Mouse (Mus musculus) cerebellum, adult 9-10 months (tissue): ENCODE data around the gene Gm21987.

Experiments
- DNase-seq: peaks from one replicate; pipeline ENCODE4 v3.0.0; 2022

Gm21987 gene

GRCm38 (mm10) chr16:38373439-38373838, 26.6 kb downstream of the Gm21987 start:
- DNase-seq = no peak

- DNase-seq = no peak
These were observed 27.1 kb downstream of the Gm21987 start for GRCm38 (mm10) chr16:38373941-38374340.

DNA sequence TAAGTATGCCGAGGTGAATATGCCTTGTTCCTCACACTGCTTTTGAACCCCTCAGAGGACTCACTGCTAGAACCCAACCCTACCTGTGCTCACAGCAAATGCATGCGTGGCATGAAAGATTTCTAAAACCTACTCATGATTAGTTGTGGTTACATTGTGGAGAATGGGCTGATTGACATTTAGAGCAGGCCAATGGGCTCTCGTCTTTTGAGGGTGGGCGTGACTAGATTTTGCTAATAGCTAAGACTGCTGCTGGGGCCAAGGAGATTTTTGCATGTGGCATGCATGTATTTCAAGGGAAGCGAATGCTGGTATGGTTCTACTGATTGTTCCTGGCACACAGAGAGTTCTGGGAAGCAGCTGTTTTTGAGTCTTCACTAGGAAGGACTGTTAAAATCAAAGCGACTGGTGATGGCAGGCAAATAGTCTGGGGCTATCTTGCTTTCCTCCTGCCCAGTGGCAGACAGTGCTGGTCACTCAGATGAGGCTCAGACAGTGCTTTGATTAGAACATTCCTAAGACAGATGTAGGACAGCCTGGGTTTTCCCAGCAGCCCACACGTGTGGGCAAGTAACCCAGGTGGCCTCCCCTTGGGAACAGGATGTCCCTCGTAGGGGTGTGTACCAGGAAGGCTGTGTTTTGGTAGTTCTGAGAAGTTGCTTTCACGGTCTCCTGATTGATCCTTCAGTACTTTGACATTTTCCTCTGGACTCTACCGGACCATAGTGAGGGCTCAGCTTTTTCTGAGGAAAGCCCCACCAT, 27.7 kb downstream of the Gm21987 start:
- DNase-seq = no peak

GRCm38 (mm10) chr16:38375182-38375581, 28.3 kb downstream of the Gm21987 start:
- DNase-seq = no peak

DNA sequence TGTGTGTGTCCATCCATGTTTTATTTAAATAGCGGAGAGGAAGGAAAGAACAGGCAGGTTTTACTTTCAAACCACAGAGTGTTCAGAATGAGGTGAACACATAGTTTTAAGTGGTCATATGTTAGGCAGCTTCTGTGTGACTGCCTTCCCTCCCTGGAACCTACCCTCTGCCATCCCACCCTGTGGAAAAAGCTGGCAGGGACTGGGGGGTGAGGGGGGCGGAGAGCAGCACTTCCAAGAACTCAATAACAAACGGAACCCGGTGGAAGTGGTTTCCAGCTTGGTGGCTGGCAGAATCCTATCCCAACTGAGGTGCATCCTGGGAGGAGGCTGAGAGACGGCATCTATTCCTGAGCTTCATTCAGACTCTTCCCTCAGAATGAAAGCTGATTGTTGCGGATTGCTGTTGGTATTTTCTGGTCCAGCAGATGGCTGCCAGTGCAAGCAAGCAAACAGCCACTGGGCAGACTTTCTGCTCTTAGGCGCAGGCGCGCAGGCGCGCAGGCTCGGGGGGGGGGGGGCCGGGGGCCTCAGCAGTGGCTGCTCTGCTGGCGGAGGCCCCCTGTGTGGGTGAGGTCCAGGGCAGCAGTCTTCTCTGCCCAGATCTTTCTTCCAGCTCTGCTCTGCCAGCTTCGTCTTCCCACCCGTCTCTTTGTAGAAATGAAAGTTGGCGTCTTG, 29.5 kb downstream of the Gm21987 start:
- DNase-seq = peak; percentile 73

GRCm38 (mm10) chr16:38376841-38377249, 30.0 kb downstream of the Gm21987 start:
- DNase-seq = peak; percentile 45

- DNase-seq = no peak
These were observed 30.7 kb downstream of the Gm21987 start for GRCm38 (mm10) chr16:38377546-38377945.

DNA sequence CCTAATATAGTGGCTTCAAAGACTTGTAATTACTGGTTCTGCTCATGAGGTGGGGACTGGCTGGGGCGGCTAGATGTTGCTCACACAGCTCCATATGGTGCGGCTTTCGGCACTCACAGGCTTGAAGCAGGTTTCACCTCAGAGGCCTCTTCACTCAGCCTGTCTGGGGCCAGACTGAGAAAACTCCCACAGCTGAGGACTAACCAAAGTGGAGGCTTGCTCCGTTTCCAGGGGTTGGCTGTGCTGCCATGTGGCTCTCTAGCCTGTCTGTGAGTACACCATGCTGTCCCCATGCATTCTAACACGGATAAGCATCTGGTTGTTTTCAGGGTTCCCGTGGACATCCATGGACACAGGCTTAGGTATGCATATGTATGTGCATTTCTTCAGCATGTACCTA, 31.8 kb downstream of the Gm21987 start:
- DNase-seq = no peak

DNA sequence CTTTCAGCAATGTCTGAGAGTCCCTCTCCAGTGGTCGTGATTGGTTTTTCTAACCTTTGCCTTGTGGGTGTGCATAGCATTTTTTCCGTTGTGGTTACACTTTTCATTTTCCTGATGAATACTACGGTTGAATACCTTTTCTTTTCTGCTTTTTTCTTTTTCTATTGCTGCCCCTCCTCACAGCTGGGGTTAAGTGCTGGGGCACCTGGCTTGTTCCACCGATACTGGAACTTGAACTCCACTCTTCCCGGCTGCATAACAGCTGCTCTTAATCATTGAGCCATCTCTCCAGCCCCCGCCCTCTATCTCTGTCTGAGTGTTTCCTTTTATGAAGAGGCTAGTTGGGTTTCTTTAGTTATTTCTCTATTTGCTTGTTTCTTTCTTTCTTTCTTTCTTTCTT, 32.2 kb downstream of the Gm21987 start:
- DNase-seq = no peak

DNA sequence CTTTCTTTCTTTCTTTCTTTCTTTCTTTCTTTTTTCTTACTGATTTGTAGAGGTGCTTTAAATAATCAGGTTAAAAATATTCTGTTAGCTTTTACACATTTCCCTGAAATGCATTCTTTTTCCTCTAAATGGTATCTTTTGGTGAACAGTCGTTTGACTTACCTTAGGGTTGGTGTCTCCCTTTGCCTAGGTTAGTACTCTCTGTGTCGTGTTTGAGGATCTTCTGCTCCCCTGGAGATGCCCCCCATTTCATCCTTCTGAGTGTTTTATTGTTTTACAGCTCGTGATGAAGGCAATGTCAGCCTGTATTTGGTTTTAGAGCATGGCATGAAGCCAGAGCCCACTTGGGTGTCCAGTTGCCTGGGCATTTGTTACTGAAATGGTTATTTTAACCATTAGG, 32.7 kb downstream of the Gm21987 start:
- no peak for DNase-seq

GRCm38 (mm10) chr16:38379926-38380325, 33.1 kb downstream of the Gm21987 start:
- DNase-seq = no peak

- no peak for DNase-seq
These were observed 36.8 kb downstream of the Gm21987 start for GRCm38 (mm10) chr16:38383683-38384082.

DNA sequence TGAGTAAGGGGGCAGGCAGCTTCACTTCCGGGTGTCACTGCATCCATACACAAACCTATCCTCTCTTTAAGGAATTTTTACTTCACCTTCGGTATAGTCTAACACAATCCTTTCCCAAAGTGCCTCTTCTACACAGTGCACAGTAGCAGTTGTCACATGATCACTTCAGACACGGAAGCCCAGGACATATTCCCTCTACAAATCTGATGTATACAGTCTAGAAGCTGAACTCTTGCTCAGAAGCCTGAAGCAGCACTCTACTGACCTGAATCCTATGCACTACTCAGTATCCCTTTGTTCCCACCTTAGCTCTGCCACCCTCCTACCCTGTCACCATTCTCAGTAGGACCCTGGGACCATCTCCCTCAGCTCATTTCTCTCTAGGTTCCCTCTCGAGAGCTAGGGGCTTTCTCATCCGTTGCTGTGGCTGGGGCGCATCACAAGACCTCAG, 38.4 kb downstream of the Gm21987 start:
- DNase-seq = no peak

GRCm38 (mm10) chr16:38385700-38386099, 38.9 kb downstream of the Gm21987 start:
- DNase-seq = no peak

- no peak for DNase-seq
These were observed 40.5 kb downstream of the Gm21987 start for GRCm38 (mm10) chr16:38387389-38387788.

- DNase-seq = no peak
These were observed 41.9 kb downstream of the Gm21987 start for GRCm38 (mm10) chr16:38388757-38389156.

DNA sequence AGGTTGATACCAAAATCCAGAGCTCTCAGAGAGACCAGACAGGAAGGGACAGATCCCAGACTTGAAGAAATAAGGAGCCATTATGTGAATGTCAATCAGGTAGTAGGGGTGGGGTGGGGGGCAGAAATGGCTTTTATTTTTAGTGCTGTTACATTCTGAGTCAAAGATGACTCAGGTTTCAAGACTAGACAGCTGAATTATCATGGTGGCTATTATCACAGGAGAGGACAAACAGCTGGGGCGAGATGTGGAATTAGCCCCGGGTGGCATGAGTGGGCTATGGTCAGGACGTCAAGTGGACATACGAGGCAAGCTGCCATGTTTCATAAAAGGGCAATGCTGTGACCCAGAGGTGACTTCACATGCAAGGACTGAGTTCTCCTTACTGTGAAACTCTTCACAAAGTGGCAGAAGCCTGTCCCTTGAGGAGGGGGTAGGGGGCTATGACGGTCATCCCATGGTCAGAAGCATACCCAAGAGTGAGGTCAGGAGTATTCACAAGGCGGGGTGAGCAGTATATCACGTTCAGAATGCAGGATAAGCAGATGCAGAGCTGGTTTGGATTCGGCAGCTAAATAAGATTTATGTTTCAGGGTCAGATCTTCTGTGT, 42.5 kb downstream of the Gm21987 start:
- DNase-seq = no peak

DNA sequence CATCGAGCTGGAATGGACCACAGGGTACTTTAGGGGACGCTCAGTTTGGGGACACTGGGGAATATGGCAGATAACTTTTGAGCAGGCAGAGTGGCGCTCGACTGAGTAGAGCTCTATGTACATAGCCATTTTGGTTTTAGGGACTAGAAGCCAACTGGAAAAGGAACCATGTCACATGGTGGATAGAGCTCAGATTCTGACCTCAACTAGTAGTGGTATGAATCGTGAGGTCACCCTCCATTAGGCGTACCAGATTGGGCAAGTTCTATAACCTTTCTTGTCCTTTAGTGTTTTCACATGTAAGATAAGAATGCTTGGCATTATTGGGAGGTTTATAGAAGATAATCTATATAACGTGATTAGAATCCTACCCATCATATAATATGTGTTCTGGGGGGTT, 43.5 kb downstream of the Gm21987 start:
- no peak for DNase-seq

DNA sequence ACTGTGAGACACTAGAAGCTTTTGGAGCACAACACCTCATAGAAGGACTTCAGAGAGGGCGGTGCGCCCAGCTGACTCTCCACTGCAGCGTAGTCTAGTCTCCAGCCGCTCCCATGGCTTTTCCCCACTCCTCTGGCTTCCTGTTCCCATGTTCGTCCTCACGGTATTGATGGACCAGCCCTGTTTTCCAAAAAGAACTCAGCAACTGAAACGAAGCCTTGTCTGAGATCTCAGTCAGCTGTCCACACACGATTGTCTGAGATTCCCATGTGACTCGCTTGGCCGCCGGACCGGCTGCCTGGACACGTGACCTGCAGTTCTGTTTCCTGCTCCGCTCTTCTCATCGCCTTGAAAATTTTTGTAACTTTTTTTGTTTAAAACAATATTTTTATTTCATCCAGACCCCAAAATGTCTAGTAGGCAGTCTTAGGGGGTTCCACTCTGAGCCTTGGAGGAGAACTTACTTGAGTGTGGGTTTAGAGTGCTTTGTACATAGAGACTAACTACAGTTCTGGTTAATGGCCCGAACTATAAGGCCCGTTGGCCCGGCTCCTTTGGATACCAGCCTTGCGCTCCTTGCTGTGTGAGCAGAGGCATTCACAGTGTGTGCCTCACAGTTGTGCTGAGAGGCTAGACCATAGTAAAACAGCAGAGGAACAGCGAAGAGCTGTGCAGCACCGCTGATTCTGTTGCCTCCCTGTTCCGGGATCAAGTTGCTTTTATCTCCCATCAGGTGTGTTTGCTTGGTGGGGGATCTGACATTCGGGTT, 45.5 kb downstream of the Gm21987 start:
- DNase-seq = no peak

DNA sequence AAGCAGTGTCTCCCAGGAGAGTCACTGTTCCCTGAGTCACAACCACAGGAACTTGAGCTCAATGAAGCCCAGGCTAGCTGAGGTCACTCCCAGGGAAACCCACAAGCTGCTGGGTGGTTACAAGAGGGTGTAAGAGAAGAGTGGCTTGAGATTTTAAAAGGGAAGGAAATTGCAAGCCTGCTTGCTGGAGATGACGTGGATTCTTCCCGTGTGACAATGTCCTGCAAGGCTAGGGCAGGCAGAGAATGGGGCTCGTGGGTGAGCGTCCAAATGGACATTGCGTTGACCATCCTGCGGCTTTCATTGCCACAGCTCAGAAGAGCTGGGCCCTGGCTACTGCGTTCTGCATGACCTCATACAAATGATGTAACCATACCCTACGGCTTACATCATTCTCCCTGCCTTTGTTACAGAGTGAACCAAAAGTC, 47.4 kb downstream of the Gm21987 start:
- no peak for DNase-seq

DNA sequence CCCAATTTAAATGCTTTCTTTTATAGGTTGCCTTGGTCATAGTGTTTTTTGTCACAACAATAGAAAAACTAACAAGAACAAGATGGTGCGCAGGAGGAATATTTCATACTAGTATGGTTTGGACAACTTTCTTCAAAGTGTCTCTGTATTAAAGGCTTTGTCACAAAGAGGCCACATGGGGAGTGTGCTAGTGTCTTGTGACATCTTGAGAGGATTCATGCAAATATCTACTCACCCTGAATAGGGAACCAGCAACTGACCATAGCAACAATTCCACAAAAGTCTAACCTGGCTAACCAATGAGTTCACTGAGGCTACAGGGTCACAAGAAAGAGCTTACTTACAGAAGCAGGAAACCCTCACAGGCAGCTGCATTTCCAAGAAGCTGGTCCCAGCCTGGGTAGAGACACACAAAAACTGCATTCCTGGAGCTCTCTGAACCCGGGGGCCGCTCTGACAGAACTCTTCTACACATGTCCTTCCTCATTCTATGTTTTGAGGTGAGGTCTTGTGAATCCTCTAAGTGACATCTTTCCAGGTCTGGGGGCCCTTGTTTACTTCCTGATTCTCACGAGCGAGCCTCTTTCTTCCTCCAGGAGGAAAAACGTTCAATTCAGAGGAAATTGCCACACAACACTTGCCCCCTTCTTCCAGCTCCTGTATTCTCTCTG, 48.4 kb downstream of the Gm21987 start:
- DNase-seq = no peak

- peak; percentile 43 for DNase-seq
These were observed 49.3 kb downstream of the Gm21987 start for GRCm38 (mm10) chr16:38396155-38396554.

DNA sequence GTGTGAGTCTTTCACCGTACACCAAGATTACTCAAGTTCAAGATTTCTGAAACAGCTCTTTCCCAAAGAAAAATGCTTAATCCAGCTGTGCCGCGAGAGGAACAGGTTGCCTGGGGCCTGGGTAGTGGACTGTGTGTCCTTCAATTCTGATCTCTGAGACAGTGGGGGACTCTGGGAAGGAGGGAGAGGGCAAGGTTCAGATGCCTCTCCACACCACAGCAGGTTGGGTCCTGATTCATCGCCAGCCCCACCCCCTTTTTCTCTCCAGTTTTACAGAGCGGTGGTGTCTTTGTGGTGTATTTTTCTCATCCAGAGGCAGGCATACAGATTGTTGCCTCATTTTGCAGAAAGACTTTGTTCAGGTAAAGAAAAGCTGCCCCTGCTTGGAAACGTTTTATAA, 51.4 kb downstream of the Gm21987 start:
- no peak for DNase-seq
